Mouse (Mus musculus) myocyte (in vitro differentiated cells): ENCODE measurements around the gene Arpc5. TPM values are rescaled to one million over a fixed set of nuclear protein-coding genes. Genes with fewer than 3 reads are reported as not detected.

Source experiments
- H3K27me3 ChIP-seq: one replicate; pipeline ENCODE4 v1.6.1; 2011; ENCODE audit not compliant: control insufficient read depth, insufficient read depth, insufficient read length
- H3K36me3 ChIP-seq: one replicate; pipeline ENCODE4 v1.6.1; 2011; ENCODE audit not compliant: control insufficient read depth, insufficient read depth
- H3K4me2 ChIP-seq: one replicate; pipeline ENCODE4 v1.6.1; 2011; ENCODE audit warnings: low read depth, control low read depth
- H3K4me3 ChIP-seq: one replicate; pipeline ENCODE4 v1.5.1; 2011; ENCODE audit warnings: mild to moderate bottlenecking, control low read depth, moderate library complexity
- H3K79me2 ChIP-seq: one replicate; pipeline ENCODE4 v1.6.1; 2011; ENCODE audit not compliant: control insufficient read depth, insufficient read depth
- H3ac ChIP-seq: one replicate; pipeline ENCODE4 v1.6.1; 2011; ENCODE audit not compliant: control insufficient read depth, insufficient read length
- CEBPB ChIP-seq: IDR thresholded peaks from 2 replicates; pipeline ENCODE4 v1.6.1; 2011; ENCODE audit warnings: mild to moderate bottlenecking, moderate library complexity; ENCODE audit not compliant: poor library complexity, insufficient read depth, severe bottlenecking
- E2F4 ChIP-seq: IDR thresholded peaks from one replicate; pipeline ENCODE4 v1.6.1; 2011; ENCODE audit warnings: mild to moderate bottlenecking, control low read depth, moderate library complexity; ENCODE audit not compliant: insufficient read depth
- MAX ChIP-seq: IDR thresholded peaks from one replicate; pipeline ENCODE4 v1.6.1; 2011; ENCODE audit warnings: low read depth, mild to moderate bottlenecking, control low read depth
- MYOD1 ChIP-seq, 3 experiments: IDR thresholded peaks; one replicate each; pipeline ENCODE4 v1.6.1; 2011; ENCODE audit warnings: control low read depth in 2 of 3, low read depth in 2 of 3, mild to moderate bottlenecking in 2 of 3, moderate library complexity in 1 of 3; ENCODE audit not compliant: insufficient read length in 2 of 3, control insufficient read depth in 1 of 3
- MYOG ChIP-seq, 3 experiments: IDR thresholded peaks; one replicate each; pipeline ENCODE4 v1.6.1; 2011; ENCODE audit warnings: control low read depth in 2 of 3, low read depth in 2 of 3, mild to moderate bottlenecking in 2 of 3; ENCODE audit not compliant: insufficient read length in 2 of 3, control insufficient read depth in 1 of 3, insufficient read depth in 1 of 3
- POLR2A ChIP-seq: IDR thresholded peaks from one replicate; pipeline ENCODE4 v1.6.1; 2011; ENCODE audit warnings: low read depth, mild to moderate bottlenecking, control low read depth, moderate library complexity; ENCODE audit not compliant: insufficient read length
- POLR2AphosphoS2 ChIP-seq: IDR thresholded peaks from one replicate; pipeline ENCODE4 v1.6.1; 2011; ENCODE audit warnings: low read depth, control low read depth; ENCODE audit not compliant: insufficient read length
- REST ChIP-seq: IDR thresholded peaks from one replicate; pipeline ENCODE4 v1.6.1; 2011; ENCODE audit warnings: mild to moderate bottlenecking, control low read depth, moderate library complexity; ENCODE audit not compliant: insufficient read depth, insufficient read length
- SRF ChIP-seq: IDR thresholded peaks from one replicate; pipeline ENCODE4 v1.6.1; 2011; ENCODE audit warnings: low read depth; ENCODE audit not compliant: control insufficient read depth, insufficient read length
- TCF12 ChIP-seq: IDR thresholded peaks from one replicate; pipeline ENCODE4 v1.6.1; 2011; ENCODE audit warnings: mild to moderate bottlenecking, control low read depth; ENCODE audit not compliant: poor library complexity, insufficient read depth, severe bottlenecking
- TCF3 ChIP-seq: IDR thresholded peaks from one replicate; pipeline ENCODE4 v1.6.1; 2011; ENCODE audit warnings: low read depth, control low read depth; ENCODE audit not compliant: insufficient read length
- USF1 ChIP-seq: IDR thresholded peaks from one replicate; pipeline ENCODE4 v1.6.1; 2011; ENCODE audit warnings: low read depth, mild to moderate bottlenecking, control low read depth, moderate library complexity
- polyA plus RNA-seq: library from polyadenylated mRNA; unstranded; fragments of >200 nt; fragmentation: generic; extraction: Trizol; gene quantifications from one replicate; pipeline ENCODE4 v1.2.1, GENCODE M21; 2012; ENCODE audit warnings: missing spikeins

Gene Arpc5
- polyA plus RNA-seq, 1 experiment = 44.7 TPM

- no peak for TF ChIP-seq MYOD1 (IDR thresholded peaks at IDR 0.05; ENCODE audit: control insufficient read depth in 1 of 3, insufficient read length in 2 of 3, low read depth in 2 of 3)
- Histone ChIP-seq H3K27me3 (no peaks in the 10 kb centered on the region), H3ac (no peak overlapping the region), H3K79me2 (no peaks in the 10 kb centered on the region), H3K4me3 (no peak overlapping the region), H3K36me3 (no peaks in the 10 kb centered on the region), H3K4me2 (no peak overlapping the region)
These were observed 44.7 kb upstream of the Arpc5 start for GRCm38 (mm10) chr1:152721535-152722198.

GRCm38 (mm10) chr1:152724286-152724685 is 42.1 kb upstream of the Arpc5 start:
- no peaks in the 10 kb centered on the region for H3K36me3 ChIP-seq
- no peak for TF ChIP-seq POLR2AphosphoS2
- no peak for TF ChIP-seq SRF
- TF ChIP-seq MYOD1 (IDR thresholded peaks at IDR 0.05; ENCODE audit: control insufficient read depth in 1 of 3, insufficient read length in 2 of 3, low read depth in 2 of 3) = no peak
- no peak for TF ChIP-seq TCF12
- TF ChIP-seq MAX = no peak
- no peak for TF ChIP-seq USF1
- no peak for TF ChIP-seq POLR2A
- TF ChIP-seq E2F4 = no peak
- TF ChIP-seq REST = no peak
- TF ChIP-seq TCF3 = no peak
- no peak for TF ChIP-seq CEBPB
- TF ChIP-seq MYOG (IDR thresholded peaks at IDR 0.05; ENCODE audit: control insufficient read depth in 1 of 3, insufficient read depth in 1 of 3, insufficient read length in 2 of 3, low read depth in 2 of 3) = no peak
- no peak overlapping the region for H3ac ChIP-seq
- H3K4me2 ChIP-seq = no peak overlapping the region
- H3K4me3 ChIP-seq = no peak overlapping the region
- no peaks in the 10 kb centered on the region for H3K27me3 ChIP-seq
- no peaks in the 10 kb centered on the region for H3K79me2 ChIP-seq

- Histone ChIP-seq H3ac (no peak overlapping the region), H3K27me3 (no peaks in the 10 kb centered on the region), H3K4me3 (no peak overlapping the region), H3K4me2 (no peak overlapping the region), H3K79me2 (no peaks in the 10 kb centered on the region), H3K36me3 (no peaks in the 10 kb centered on the region)
- TF ChIP-seq SRF = no peak
- no peak for TF ChIP-seq POLR2AphosphoS2
- TF ChIP-seq TCF3 = no peak
- TF ChIP-seq MYOG (IDR thresholded peaks at IDR 0.05; ENCODE audit: control insufficient read depth in 1 of 3, insufficient read depth in 1 of 3, insufficient read length in 2 of 3, low read depth in 2 of 3) = no peak
- TF ChIP-seq POLR2A = no peak
- TF ChIP-seq MAX = no peak
- no peak for TF ChIP-seq MYOD1 (IDR thresholded peaks at IDR 0.05; ENCODE audit: control insufficient read depth in 1 of 3, insufficient read length in 2 of 3, low read depth in 2 of 3)
- no peak for TF ChIP-seq TCF12
These were observed 40.2 kb upstream of the Arpc5 start for GRCm38 (mm10) chr1:152726095-152726494.

GRCm38 (mm10) chr1:152727604-152728236 is 38.6 kb upstream of the Arpc5 start:
- Histone ChIP-seq H3K27me3 (no peaks in the 10 kb centered on the region), H3K4me3 (no peak overlapping the region), H3K4me2 (no peak overlapping the region), H3ac (no peak overlapping the region), H3K79me2 (no peaks in the 10 kb centered on the region), H3K36me3 (no peaks in the 10 kb centered on the region)
- TF ChIP-seq POLR2AphosphoS2 (no peak), POLR2A (no peak), USF1 (no peak), REST (no peak), MAX (no peak), TCF12 (no peak), SRF (no peak), TCF3 (no peak)

GRCm38 (mm10) chr1:152738793-152739192 is 27.5 kb upstream of the Arpc5 start:
- TF ChIP-seq TCF3 (no peak), CEBPB (no peak), MYOG (IDR thresholded peaks at IDR 0.05; ENCODE audit: control insufficient read depth in 1 of 3, insufficient read depth in 1 of 3, insufficient read length in 2 of 3, low read depth in 2 of 3) (no peak), POLR2A (no peak), E2F4 (no peak)
- no peak overlapping the region for H3ac ChIP-seq
- H3K36me3 ChIP-seq = no peaks in the 10 kb centered on the region
- H3K4me3 ChIP-seq = no peak overlapping the region
- H3K79me2 ChIP-seq = no peaks in the 10 kb centered on the region
- H3K27me3 ChIP-seq = no peaks in the 10 kb centered on the region
- H3K4me2 ChIP-seq = no peak overlapping the region
